Mouse (Mus musculus): ENCODE data around the gene Gpx6.

DNA sequence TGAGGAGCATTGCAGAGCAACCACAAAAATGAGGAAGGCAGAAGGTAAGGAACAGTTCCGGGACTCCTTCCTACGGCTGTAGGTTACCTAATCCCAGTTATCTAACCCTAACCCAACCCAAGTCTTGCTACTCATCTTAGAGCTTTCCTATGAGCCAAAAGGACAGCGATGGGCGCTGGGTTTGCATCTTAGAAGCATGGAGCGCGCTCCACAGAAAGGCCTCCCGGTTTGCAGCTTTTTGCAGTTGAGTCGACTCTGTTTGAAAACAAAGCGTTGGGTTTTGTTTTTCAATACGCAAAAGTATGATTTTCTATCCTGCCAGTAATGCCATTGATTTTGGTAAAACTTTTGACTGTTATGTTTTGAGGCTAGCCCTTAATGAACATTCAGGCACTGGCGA lies 48.0 kb upstream of the Gpx6 start:
- TF ChIP-seq CTCF (IDR thresholded peaks at IDR 0.05; ENCODE audit: low read depth) (no peak), EP300 (IDR thresholded peaks at IDR 0.05; ENCODE audit: low read depth) (no peak)

All from liver, postnatal 0 days (tissue).